Mouse (Mus musculus): ENCODE data around the gene Wdr34.
"Not testable (repeated sequence)": the region's sequence is repeated elsewhere in the genome, so short reads cannot be mapped to it uniquely, and the experiment has no call there.

Wdr34 gene

GRCm38 (mm10) chr2:30066046-30066901, 17.6 kb upstream of the Wdr34 start:
- peak; percentile 96 for DNase-seq

- DNase-seq = no peak
Observed at GRCm38 (mm10) chr2:30064298-30064697, 15.6 kb upstream of the Wdr34 start.

GRCm38 (mm10) chr2:30063791-30064190, 15.1 kb upstream of the Wdr34 start:
- DNase-seq = no peak

- peak; percentile 21 for DNase-seq
Observed at GRCm38 (mm10) chr2:30063235-30063634, 14.6 kb upstream of the Wdr34 start.

- peak; percentile 57 for DNase-seq
Observed at GRCm38 (mm10) chr2:30062249-30063093, 13.8 kb upstream of the Wdr34 start.

GRCm38 (mm10) chr2:30061215-30062166, 12.8 kb upstream of the Wdr34 start:
- DNase-seq = peak; percentile 77

- no peak for DNase-seq
Observed at GRCm38 (mm10) chr2:30058418-30058817, 9.7 kb upstream of the Wdr34 start.

- no peak for DNase-seq
Observed at GRCm38 (mm10) chr2:30057223-30057904, 8.7 kb upstream of the Wdr34 start, which contains the start of gene Set. Set (plus strand) TSS chr2:30057378.

GRCm38 (mm10) chr2:30056736-30057135, 8.1 kb upstream of the Wdr34 start:
- DNase-seq = no peak

- DNase-seq = not testable (repeated sequence)
Observed at GRCm38 (mm10) chr2:30055310-30055709, 6.6 kb upstream of the Wdr34 start.

GRCm38 (mm10) chr2:30051992-30052761, 3.5 kb upstream of the Wdr34 start:
- no peak for DNase-seq

GRCm38 (mm10) chr2:30049831-30050230, 1.1 kb upstream of the Wdr34 start:
- no peak for DNase-seq

GRCm38 (mm10) chr2:30048101-30048501, 580 bp downstream of the Wdr34 start:
- no peak for DNase-seq

- no peak for DNase-seq
Observed at GRCm38 (mm10) chr2:30047127-30047526, 1.6 kb downstream of the Wdr34 start.

GRCm38 (mm10) chr2:30044550-30044949, 4.1 kb downstream of the Wdr34 start:
- no peak for DNase-seq

GRCm38 (mm10) chr2:30042445-30042844, 6.2 kb downstream of the Wdr34 start:
- peak; percentile 83 for DNase-seq

GRCm38 (mm10) chr2:30039687-30040086, 9.0 kb downstream of the Wdr34 start:
- no peak for DNase-seq

- no peak for DNase-seq
Observed at GRCm38 (mm10) chr2:30038370-30038769, 10.3 kb downstream of the Wdr34 start.

GRCm38 (mm10) chr2:30037762-30038161, 10.9 kb downstream of the Wdr34 start:
- DNase-seq = no peak

- DNase-seq = no peak
Observed at GRCm38 (mm10) chr2:30032957-30033356, 15.7 kb downstream of the Wdr34 start.

- DNase-seq = peak; percentile 13
Observed at GRCm38 (mm10) chr2:30032244-30032846, 16.3 kb downstream of the Wdr34 start.
